Mouse (Mus musculus) embryonic facial prominence, embryonic 13.5 days (tissue): ENCODE measurements at regions not wholly inside any gene's neighbourhood (a gene's known extent, or its start where the extent isn't known, plus 50 kb on each side); places are given as distances from the start of the nearest gene placed in this dataset.

Source experiments
- ATAC-seq: fragments of 200-750 bp; cut with Nextera tagmentation; 2 replicates; pipeline ENCODE4 v1.8.0; 2017; ENCODE audit warnings: low read depth; ENCODE audit not compliant: insufficient number of reproducible peaks, insufficient read depth, low FRiP score, low TSS enrichment
- H3K27ac ChIP-seq: fragments of 300-500 bp; sonication (generic); 2 replicates; pipeline ENCODE4 v1.5.1; 2015; ENCODE audit warnings: moderate library complexity, mild to moderate bottlenecking, inconsistent platforms
- H3K27me3 ChIP-seq: fragments of 300-500 bp; sonication (generic); 2 replicates; pipeline ENCODE4 v1.6.1; 2015; ENCODE audit warnings: mild to moderate bottlenecking, inconsistent platforms
- H3K36me3 ChIP-seq: fragments of 300-500 bp; sonication (generic); 2 replicates; pipeline ENCODE4 v1.6.1; 2015; ENCODE audit warnings: mild to moderate bottlenecking, inconsistent platforms
- H3K4me1 ChIP-seq: fragments of 300-500 bp; sonication (generic); 2 replicates; pipeline ENCODE4 v1.6.1; 2015; ENCODE audit warnings: inconsistent platforms
- H3K4me2 ChIP-seq: fragments of 300-500 bp; sonication (generic); 2 replicates; pipeline ENCODE4 v1.6.1; 2015; ENCODE audit warnings: moderate library complexity, mild to moderate bottlenecking, inconsistent platforms
- H3K4me3 ChIP-seq: fragments of 300-500 bp; sonication (generic); 2 replicates; pipeline ENCODE4 v1.5.1; 2015; ENCODE audit warnings: mild to moderate bottlenecking, inconsistent platforms
- H3K9ac ChIP-seq: fragments of 300-500 bp; sonication (generic); 2 replicates; pipeline ENCODE4 v1.6.1; 2015; ENCODE audit warnings: mild to moderate bottlenecking, inconsistent platforms
- H3K9me3 ChIP-seq: fragments of 300-500 bp; sonication (generic); 2 replicates; pipeline ENCODE4 v1.6.1; 2016; ENCODE audit warnings: inconsistent platforms
- WGBS: fragments of 180-500 bp; shearing (Covaris S2); methylation state at CpG from one replicate; pipeline ENCODE4 v1.1.7; 2015; ENCODE audit warnings: mixed read lengths; 5-methylcytosine and 5-hydroxymethylcytosine counted together

GRCm38 (mm10) chr9:63087195-63087594 is 61.6 kb downstream of the Skor1 start:
- no peak for ATAC-seq
- no peak overlapping the region for H3K27ac ChIP-seq
- H3K9me3 ChIP-seq = no peaks in the 10 kb centered on the region
- H3K9ac ChIP-seq = no peak overlapping the region
- H3K36me3 ChIP-seq = no peaks in the 10 kb centered on the region
- no peak overlapping the region for H3K4me3 ChIP-seq
- no peaks in the 10 kb centered on the region for H3K27me3 ChIP-seq
- 63% methylated on average over 4 of the region's 4 CpGs for WGBS
- peaks cover 15% of the 10 kb centered on the region for H3K4me1 ChIP-seq
- H3K4me2 ChIP-seq = no peak overlapping the region

- H3K9me3 ChIP-seq = no peaks in the 10 kb centered on the region
- peaks cover 10% of the 10 kb centered on the region for H3K4me1 ChIP-seq
- no peak overlapping the region for H3K27ac ChIP-seq
- H3K36me3 ChIP-seq = no peaks in the 10 kb centered on the region
- no peak overlapping the region for H3K9ac ChIP-seq
- ATAC-seq = no peak
- no peaks in the 10 kb centered on the region for H3K27me3 ChIP-seq
- H3K4me2 ChIP-seq = no peak overlapping the region
- no peak overlapping the region for H3K4me3 ChIP-seq
- 55% methylated on average over 1 of the region's 1 CpGs for WGBS
Observed at GRCm38 (mm10) chr9:63086671-63087070, 62.1 kb downstream of the Skor1 start.

GRCm38 (mm10) chr9:63082830-63083229 is 65.9 kb downstream of the Skor1 start:
- Histone ChIP-seq H3K9ac (no peak overlapping the region), H3K27me3 (no peaks in the 10 kb centered on the region), H3K27ac (no peak overlapping the region), H3K4me1 (no peaks in the 10 kb centered on the region), H3K4me2 (no peak overlapping the region), H3K9me3 (no peaks in the 10 kb centered on the region), H3K36me3 (no peaks in the 10 kb centered on the region), H3K4me3 (no peak overlapping the region)
- no peak for ATAC-seq
- WGBS = 83% methylated on average over 7 of the region's 7 CpGs

- Histone ChIP-seq H3K9me3 (no peaks in the 10 kb centered on the region), H3K36me3 (no peaks in the 10 kb centered on the region), H3K4me2 (no peak overlapping the region), H3K27ac (no peak overlapping the region), H3K9ac (no peak overlapping the region), H3K27me3 (no peaks in the 10 kb centered on the region), H3K4me3 (no peak overlapping the region), H3K4me1 (no peaks in the 10 kb centered on the region)
- no peak for ATAC-seq
- 75% methylated on average over 3 of the region's 3 CpGs for WGBS
Observed at GRCm38 (mm10) chr9:63082311-63082710, 66.5 kb downstream of the Skor1 start.

- no peak overlapping the region for H3K4me2 ChIP-seq
- no peaks in the 10 kb centered on the region for H3K36me3 ChIP-seq
- H3K4me3 ChIP-seq = no peak overlapping the region
- no peaks in the 10 kb centered on the region for H3K9me3 ChIP-seq
- no peak overlapping the region for H3K27ac ChIP-seq
- no peak for ATAC-seq
- H3K27me3 ChIP-seq = no peaks in the 10 kb centered on the region
- peaks cover 2% of the 10 kb centered on the region for H3K4me1 ChIP-seq
- 86% methylated on average over 5 of the region's 5 CpGs for WGBS
- no peak overlapping the region for H3K9ac ChIP-seq
Observed at GRCm38 (mm10) chr9:63080406-63080805, 68.4 kb downstream of the Skor1 start.

GRCm38 (mm10) chr9:63075252-63075651 is 73.5 kb downstream of the Skor1 start:
- Histone ChIP-seq H3K9ac (no peak overlapping the region), H3K36me3 (no peaks in the 10 kb centered on the region), H3K4me2 (no peak overlapping the region), H3K27ac (no peak overlapping the region), H3K4me3 (no peak overlapping the region), H3K9me3 (no peaks in the 10 kb centered on the region), H3K4me1 (peaks cover 27% of the 10 kb centered on the region), H3K27me3 (no peaks in the 10 kb centered on the region)
- WGBS = 25% methylated on average over 5 of the region's 5 CpGs
- ATAC-seq = no peak

GRCm38 (mm10) chr9:63074803-63075202 is 74.0 kb downstream of the Skor1 start:
- H3K27me3 ChIP-seq = no peaks in the 10 kb centered on the region
- H3K27ac ChIP-seq = no peak overlapping the region
- no peak for ATAC-seq
- no peaks in the 10 kb centered on the region for H3K9me3 ChIP-seq
- H3K4me3 ChIP-seq = no peak overlapping the region
- no peak overlapping the region for H3K9ac ChIP-seq
- peaks cover 31% of the 10 kb centered on the region for H3K4me1 ChIP-seq
- WGBS = 32% methylated on average over 7 of the region's 7 CpGs
- H3K4me2 ChIP-seq = no peak overlapping the region
- no peaks in the 10 kb centered on the region for H3K36me3 ChIP-seq

- no peak for ATAC-seq
- peaks cover 32% of the 10 kb centered on the region for H3K4me1 ChIP-seq
- H3K27ac ChIP-seq = no peak overlapping the region
- no peaks in the 10 kb centered on the region for H3K9me3 ChIP-seq
- no peaks in the 10 kb centered on the region for H3K36me3 ChIP-seq
- H3K27me3 ChIP-seq = no peaks in the 10 kb centered on the region
- H3K4me3 ChIP-seq = no peak overlapping the region
- H3K9ac ChIP-seq = 0 out of 2 replicates have a peak overlapping the region, but pooled peaks have one; percentile 6
- H3K4me2 ChIP-seq = no peak overlapping the region; the same call in 1 of the 2 replicates
- WGBS = 23% methylated on average over 10 of the region's 10 CpGs
Observed at GRCm38 (mm10) chr9:63074023-63074750, 74.6 kb downstream of the Skor1 start.

- Histone ChIP-seq H3K4me2 (no peak overlapping the region), H3K4me1 (peaks cover 35% of the 10 kb centered on the region), H3K27me3 (no peaks in the 10 kb centered on the region), H3K36me3 (no peaks in the 10 kb centered on the region), H3K4me3 (no peak overlapping the region), H3K27ac (no peak overlapping the region), H3K9me3 (no peaks in the 10 kb centered on the region), H3K9ac (no peak overlapping the region)
- WGBS = 36% methylated on average over 6 of the region's 6 CpGs
- no peak for ATAC-seq
Observed at GRCm38 (mm10) chr9:63071032-63071431, 77.7 kb downstream of the Skor1 start.

- WGBS = 78% methylated on average over 6 of the region's 6 CpGs
- Histone ChIP-seq H3K4me2 (no peak overlapping the region), H3K9me3 (no peaks in the 10 kb centered on the region), H3K27ac (no peak overlapping the region), H3K36me3 (no peaks in the 10 kb centered on the region), H3K9ac (no peak overlapping the region), H3K4me1 (peaks cover 28% of the 10 kb centered on the region), H3K4me3 (no peak overlapping the region), H3K27me3 (no peaks in the 10 kb centered on the region)
- no peak for ATAC-seq
Observed at GRCm38 (mm10) chr9:63069919-63070318, 78.8 kb downstream of the Skor1 start.

GRCm38 (mm10) chr9:63067054-63067406 is 79.3 kb upstream of the Pias1 start:
- Histone ChIP-seq H3K27me3 (no peaks in the 10 kb centered on the region), H3K9ac (no peak overlapping the region), H3K4me2 (no peak overlapping the region), H3K27ac (no peak overlapping the region), H3K36me3 (no peaks in the 10 kb centered on the region), H3K9me3 (peaks cover 8% of the 10 kb centered on the region; the same call in 1 of the 2 replicates), H3K4me1 (peaks cover 18% of the 10 kb centered on the region), H3K4me3 (no peak overlapping the region)
- ATAC-seq = no peak
- WGBS = 78% methylated on average over 2 of the region's 2 CpGs

GRCm38 (mm10) chr9:63066384-63067053 is 78.8 kb upstream of the Pias1 start:
- H3K4me3 ChIP-seq = no peak overlapping the region
- 74% methylated on average over 10 of the region's 10 CpGs for WGBS
- peaks cover 16% of the 10 kb centered on the region for H3K4me1 ChIP-seq
- no peak overlapping the region for H3K9ac ChIP-seq
- no peaks in the 10 kb centered on the region for H3K36me3 ChIP-seq
- H3K27ac ChIP-seq = no peak overlapping the region
- H3K9me3 ChIP-seq = peaks cover 8% of the 10 kb centered on the region; the same call in 1 of the 2 replicates
- no peak overlapping the region for H3K4me2 ChIP-seq
- H3K27me3 ChIP-seq = no peaks in the 10 kb centered on the region
- no peak for ATAC-seq
